Mouse (Mus musculus) neural tube, embryonic 11.5 days (tissue): ENCODE data around the gene Pfas. TPM values are rescaled to one million over a fixed set of nuclear protein-coding genes. Genes with fewer than 3 reads are reported as not detected.

Experiments used
- ATAC-seq: fragments of 200-750 bp; cut with Nextera tagmentation; 2 replicates; pipeline ENCODE4 v1.8.0; 2017; ENCODE audit warnings: moderate number of reproducible peaks, mild to moderate bottlenecking, moderate TSS enrichment, moderate library complexity; ENCODE audit not compliant: insufficient read depth, low FRiP score, low TSS enrichment
- DNase-seq: peaks from one replicate; pipeline ENCODE4 v3.0.0-alpha.2; 2015; ENCODE audit warnings: low spot score
- H3K27ac ChIP-seq: fragments of 300-500 bp; sonication (generic); 2 replicates; pipeline ENCODE4 v1.5.1; 2014; ENCODE audit warnings: low read depth, mild to moderate bottlenecking, low read length
- H3K27me3 ChIP-seq: fragments of 300-500 bp; sonication (generic); 2 replicates; pipeline ENCODE4 v1.6.1; 2014; ENCODE audit warnings: mild to moderate bottlenecking, low read length, mixed read lengths; ENCODE audit not compliant: control insufficient read depth, insufficient read depth
- H3K36me3 ChIP-seq: fragments of 300-500 bp; sonication (generic); 2 replicates; pipeline ENCODE4 v1.6.1; 2014; ENCODE audit warnings: mild to moderate bottlenecking, low read length, moderate library complexity, mixed read lengths; ENCODE audit not compliant: control insufficient read depth, insufficient read depth
- H3K4me1 ChIP-seq: fragments of 300-500 bp; sonication (generic); 2 replicates; pipeline ENCODE4 v1.6.1; 2014; ENCODE audit warnings: low read length, mixed read lengths; ENCODE audit not compliant: control insufficient read depth, insufficient read depth
- H3K4me2 ChIP-seq: fragments of 300-500 bp; sonication (generic); 2 replicates; pipeline ENCODE4 v1.6.1; 2014; ENCODE audit warnings: low read depth, mild to moderate bottlenecking, moderate library complexity
- H3K4me3 ChIP-seq: fragments of 300-500 bp; sonication (generic); 2 replicates; pipeline ENCODE4 v1.5.1; 2014; ENCODE audit warnings: low read depth, low read length
- H3K9ac ChIP-seq: fragments of 300-500 bp; sonication (generic); 2 replicates; pipeline ENCODE4 v1.6.1; 2014; ENCODE audit warnings: mild to moderate bottlenecking, low read length
- H3K9me3 ChIP-seq: fragments of 300-500 bp; sonication (generic); 2 replicates; pipeline ENCODE4 v1.6.1; 2016; ENCODE audit warnings: low read length; ENCODE audit not compliant: control insufficient read depth
- WGBS: fragments of 180-500 bp; shearing (Covaris S2); extraction: QIAGEN DNeasy Blood & Tissue Kit; methylation state at CpG from one replicate; pipeline ENCODE4 v1.1.7; 2014; 5-methylcytosine and 5-hydroxymethylcytosine counted together
- polyA plus RNA-seq: library from polyadenylated mRNA; unstranded; fragments of >200 nt; fragmentation: Nextera tagmentation; extraction: Ambion mirVana; gene quantifications from 2 replicates; pipeline ENCODE4 v1.2.1, GENCODE M21; 2014

Gene Pfas
- polyA plus RNA-seq, 1 experiment from 2014 or later, result 30.7 TPM

DNA sequence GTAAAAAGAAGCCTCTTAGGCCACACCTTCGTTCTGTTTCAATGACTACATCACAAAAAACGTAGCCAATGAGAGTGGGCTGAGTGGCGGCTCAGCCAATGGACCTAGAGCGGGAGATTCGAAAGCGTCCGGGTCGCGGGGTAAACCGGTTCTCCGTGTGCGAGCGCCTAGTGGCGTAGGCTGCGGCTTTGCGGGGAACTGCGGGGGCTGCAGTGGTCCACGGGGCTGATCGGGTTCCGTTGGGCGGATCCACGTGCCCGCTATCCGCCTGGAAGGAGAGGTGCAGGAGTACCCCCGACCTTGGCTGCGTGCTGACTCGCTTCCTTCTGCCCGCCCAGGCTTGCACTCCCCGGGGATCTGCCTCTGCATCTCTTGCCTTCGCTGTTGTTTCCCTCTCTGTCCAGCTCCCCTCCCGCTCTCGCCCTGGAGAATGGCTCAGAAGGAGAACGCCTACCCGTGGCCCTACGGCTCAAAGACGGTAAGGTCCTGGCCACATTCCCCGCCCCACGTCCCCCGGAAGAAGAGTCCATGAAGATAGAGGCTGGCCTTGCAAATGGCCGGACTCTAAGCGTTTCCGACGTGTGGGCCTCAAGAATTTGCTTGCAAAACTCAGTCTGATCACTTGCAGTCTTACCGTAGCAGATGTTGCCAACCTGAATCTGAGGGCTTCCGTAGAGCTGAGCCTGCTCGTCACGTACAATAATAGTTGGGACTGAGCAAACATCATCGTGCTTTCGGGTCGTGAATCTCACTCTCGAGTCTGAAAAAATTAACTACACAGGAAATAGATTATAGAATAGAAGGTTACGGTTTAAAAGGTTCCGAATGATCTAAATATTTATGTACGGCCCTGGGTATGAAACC lies 37.5 kb upstream of the Pfas start, which contains the start of gene Aurkb:
Aurkb (plus strand) TSS at position 117 of the 864 bp plus-strand sequence.
- Histone ChIP-seq H3K4me1 (0 out of 2 replicates have a peak, but pooled peaks cover 3% of the 10 kb centered on the region), H3K4me3 (peak within 1 kb of the TSS; percentile 78), H3K9me3 (no peaks in the 10 kb centered on the region), H3K27me3 (no peaks in the 10 kb centered on the region), H3K27ac (peak within 1 kb of the TSS; percentile 67), H3K4me2 (peak within 1 kb of the TSS; percentile 63), H3K36me3 (peaks cover 12% of the 10 kb centered on the region), H3K9ac (peak within 1 kb of the TSS; percentile 61)
- peak; percentile 92 for DNase-seq
- WGBS, result under 1% methylated on average over 54 of the region's 54 CpGs
- ATAC-seq, result peak; percentile 77; the same call in 1 of the 2 replicates

DNA sequence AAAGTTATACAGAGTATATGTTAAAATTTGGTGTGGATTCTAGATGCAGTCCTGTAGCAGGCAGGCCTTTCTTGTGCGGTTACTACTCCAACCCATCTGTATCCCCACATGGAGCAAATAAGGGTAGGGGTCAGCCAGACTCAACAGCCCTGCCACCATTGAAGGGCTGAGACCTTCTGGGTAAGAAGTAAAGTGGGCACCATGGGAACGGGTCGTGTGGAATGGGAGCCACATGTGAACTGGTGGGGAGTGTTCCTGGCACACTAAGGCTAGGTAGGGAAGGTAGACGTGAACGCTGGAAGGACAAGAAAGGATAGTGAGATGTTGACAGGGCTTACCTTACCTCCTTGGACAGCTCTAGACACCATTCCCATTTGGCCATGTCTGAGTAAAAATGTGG lies 29.9 kb upstream of the Pfas start:
- no peaks in the 10 kb centered on the region for H3K27me3 ChIP-seq

GRCm38 (mm10) chr11:69037231-69038061 lies 29.2 kb upstream of the Pfas start:
- DNase-seq (peak; percentile 83), ATAC-seq (no peak)
- H3K27ac ChIP-seq, result peak overlapping the region; percentile 67; the same call in 1 of the 2 replicates
- H3K27me3 ChIP-seq, result no peaks in the 10 kb centered on the region
- H3K4me3 ChIP-seq, result peak overlapping the region; percentile 75
- no peaks in the 10 kb centered on the region for H3K9me3 ChIP-seq
- 1% methylated on average over 34 of the region's 34 CpGs for WGBS
- H3K4me1 ChIP-seq, result peaks cover 19% of the 10 kb centered on the region
- H3K9ac ChIP-seq, result peak overlapping the region; percentile 78
- peak overlapping the region; percentile 64 for H3K4me2 ChIP-seq
- peaks cover 8% of the 10 kb centered on the region; the same call in 1 of the 2 replicates for H3K36me3 ChIP-seq

More for the DNA sequence above, 29.9 kb upstream of the Pfas start:
- 64% methylated on average over 5 of the region's 5 CpGs for WGBS
- H3K9me3 ChIP-seq, result no peaks in the 10 kb centered on the region
- no peak overlapping the region for H3K4me2 ChIP-seq
- peaks cover 19% of the 10 kb centered on the region for H3K4me1 ChIP-seq
- peaks cover 5% of the 10 kb centered on the region; the same call in 1 of the 2 replicates for H3K36me3 ChIP-seq
- ATAC-seq (no peak), DNase-seq (no peak)
- no peak overlapping the region for H3K4me3 ChIP-seq
- H3K27ac ChIP-seq, result no peak overlapping the region
- H3K9ac ChIP-seq, result no peak overlapping the region

DNA sequence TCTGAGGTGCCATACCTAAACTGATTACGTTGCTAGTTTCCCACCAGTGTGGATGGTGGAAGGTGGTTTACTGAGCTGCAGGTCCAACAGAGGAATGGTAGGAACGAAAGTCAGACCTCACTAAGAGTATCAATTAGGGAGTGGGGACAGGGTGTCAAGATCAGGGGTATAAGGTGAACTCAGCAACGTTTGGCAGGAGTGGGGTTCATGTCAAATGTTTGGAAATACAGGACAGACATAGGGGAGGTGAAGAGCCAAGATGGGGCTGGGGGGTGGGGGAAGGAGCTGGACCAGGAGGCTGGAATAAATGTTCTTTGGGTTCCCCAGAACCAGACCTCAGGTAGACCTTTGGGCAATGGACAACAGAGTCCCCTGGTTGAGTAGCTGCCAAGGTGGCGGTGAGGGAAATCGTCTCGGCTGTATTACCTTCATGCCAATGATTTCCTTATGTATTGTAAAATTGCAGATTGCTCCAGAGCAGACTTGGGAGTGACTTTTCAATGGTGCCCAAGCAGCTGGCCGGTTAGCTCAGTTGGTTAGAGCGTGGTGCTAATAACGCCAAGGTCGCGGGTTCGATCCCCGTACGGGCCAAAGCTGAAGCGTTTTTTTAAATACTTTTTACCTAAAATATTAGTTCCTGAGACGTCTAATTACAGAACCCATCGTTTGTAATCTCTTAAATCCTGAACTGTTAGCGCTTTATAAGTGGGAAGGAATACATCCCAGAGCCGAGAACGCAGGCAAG lies 28.4 kb upstream of the Pfas start:
- 9% methylated on average over 20 of the region's 20 CpGs for WGBS
- Histone ChIP-seq H3K4me2 (peak overlapping the region; percentile 64), H3K9me3 (no peaks in the 10 kb centered on the region), H3K36me3 (peaks cover 8% of the 10 kb centered on the region; the same call in 1 of the 2 replicates), H3K27ac (peak overlapping the region; percentile 67; the same call in 1 of the 2 replicates), H3K9ac (peak overlapping the region; percentile 78), H3K27me3 (no peaks in the 10 kb centered on the region), H3K4me1 (peaks cover 19% of the 10 kb centered on the region), H3K4me3 (peak overlapping the region; percentile 75)
- DNase-seq (peak; percentile 87), ATAC-seq (no peak)

- ATAC-seq, result no peak
- H3K4me2 ChIP-seq, result peak overlapping the region; percentile 7
- H3K36me3 ChIP-seq, result peaks cover 12% of the 10 kb centered on the region
- no peaks in the 10 kb centered on the region for H3K27me3 ChIP-seq
- H3K27ac ChIP-seq, result peak overlapping the region; percentile 46; the same call in 1 of the 2 replicates
- DNase-seq, result peak; percentile 83
- peak overlapping the region; percentile 26 for H3K9ac ChIP-seq
- H3K9me3 ChIP-seq, result no peaks in the 10 kb centered on the region
- WGBS, result 10% methylated on average over 8 of the region's 8 CpGs
- peaks cover 19% of the 10 kb centered on the region for H3K4me1 ChIP-seq
- H3K4me3 ChIP-seq, result peak overlapping the region; percentile 11; the same call in 1 of the 2 replicates
Measured at GRCm38 (mm10) chr11:69035849-69036248, 27.6 kb upstream of the Pfas start.

GRCm38 (mm10) chr11:69035411-69035810 lies 27.2 kb upstream of the Pfas start:
- peaks cover 19% of the 10 kb centered on the region for H3K4me1 ChIP-seq
- peaks cover 14% of the 10 kb centered on the region for H3K36me3 ChIP-seq
- 79% methylated on average over 9 of the region's 9 CpGs for WGBS
- peak overlapping the region; percentile 26 for H3K9ac ChIP-seq
- peak overlapping the region; percentile 46; the same call in 1 of the 2 replicates for H3K27ac ChIP-seq
- no peaks in the 10 kb centered on the region for H3K27me3 ChIP-seq
- H3K4me3 ChIP-seq, result peak overlapping the region; percentile 11; the same call in 1 of the 2 replicates
- H3K4me2 ChIP-seq, result peak overlapping the region; percentile 7
- DNase-seq (no peak), ATAC-seq (no peak)
- no peaks in the 10 kb centered on the region for H3K9me3 ChIP-seq

DNA sequence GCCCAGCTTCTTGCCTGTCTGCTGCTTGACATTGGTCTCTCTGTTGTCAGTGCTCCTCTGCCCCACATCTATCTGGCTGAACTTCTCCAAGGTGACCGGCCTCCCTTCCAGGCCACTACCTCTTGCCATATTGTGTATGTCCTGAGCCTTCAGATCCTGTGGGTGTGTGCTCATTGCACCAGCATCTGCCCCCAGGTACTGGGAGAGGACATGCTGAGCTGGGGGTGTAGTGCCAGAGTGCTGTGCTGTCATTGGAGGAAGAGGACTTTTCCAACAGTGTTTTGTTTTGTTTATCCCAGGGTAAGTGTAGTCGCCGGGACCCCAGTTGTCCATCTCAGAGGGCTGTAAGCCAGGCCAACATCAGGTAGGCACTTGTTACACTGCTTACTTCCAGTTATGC lies 26.3 kb upstream of the Pfas start:
- Histone ChIP-seq H3K9me3 (no peaks in the 10 kb centered on the region), H3K4me2 (no peak overlapping the region), H3K27me3 (no peaks in the 10 kb centered on the region), H3K9ac (no peak overlapping the region), H3K27ac (no peak overlapping the region), H3K4me3 (no peak overlapping the region), H3K4me1 (peaks cover 19% of the 10 kb centered on the region), H3K36me3 (peaks cover 18% of the 10 kb centered on the region)
- no peak for ATAC-seq
- WGBS, result 96% methylated on average over 3 of the region's 3 CpGs
- DNase-seq, result no peak

- ATAC-seq, result no peak
- WGBS, result 82% methylated on average over 9 of the region's 9 CpGs
- H3K36me3 ChIP-seq, result peaks cover 18% of the 10 kb centered on the region
- DNase-seq, result no peak
- no peak overlapping the region for H3K9ac ChIP-seq
- H3K9me3 ChIP-seq, result no peaks in the 10 kb centered on the region
- H3K27ac ChIP-seq, result no peak overlapping the region
- no peaks in the 10 kb centered on the region for H3K27me3 ChIP-seq
- H3K4me1 ChIP-seq, result peaks cover 10% of the 10 kb centered on the region
- no peak overlapping the region for H3K4me2 ChIP-seq
- H3K4me3 ChIP-seq, result no peak overlapping the region
Measured at GRCm38 (mm10) chr11:69033552-69033951, 25.3 kb upstream of the Pfas start.
